Mouse (Mus musculus) c-Kit-negative CD71-positive TER-119-positive erythroid progenitor cells, embryonic 14.5 days (primary cell): ENCODE measurements around the gene Ssbp2.

Experiments used
- DNase-seq: peaks from one replicate; pipeline ENCODE4 v3.0.0-alpha.2; 2013; ENCODE audit warnings: low read depth, low spot score

Ssbp2 gene

GRCm38 (mm10) chr13:91724211-91724610 is 264.1 kb downstream of the Ssbp2 start:
- DNase-seq, result no peak

GRCm38 (mm10) chr13:91725130-91725529 is 265.0 kb downstream of the Ssbp2 start:
- no peak for DNase-seq

- DNase-seq, result no peak
Measured at GRCm38 (mm10) chr13:91727899-91728298, 267.8 kb downstream of the Ssbp2 start.

GRCm38 (mm10) chr13:91737191-91737590 is 277.1 kb downstream of the Ssbp2 start:
- DNase-seq, result no peak

GRCm38 (mm10) chr13:91740851-91741250 is 280.8 kb downstream of the Ssbp2 start:
- no peak for DNase-seq

GRCm38 (mm10) chr13:91741280-91742047 is 281.4 kb downstream of the Ssbp2 start, which contains the start of gene Acot12:
TSS of gene Acot12 (plus strand) at chr13:91741512.
- no peak for DNase-seq

- DNase-seq, result no peak
Measured at GRCm38 (mm10) chr13:91743180-91743579, 283.1 kb downstream of the Ssbp2 start.

- DNase-seq, result no peak
Measured at GRCm38 (mm10) chr13:91746470-91746869, 286.4 kb downstream of the Ssbp2 start.

GRCm38 (mm10) chr13:91748401-91748800 is 288.3 kb downstream of the Ssbp2 start:
- no peak for DNase-seq

GRCm38 (mm10) chr13:91749981-91750380 is 289.9 kb downstream of the Ssbp2 start:
- no peak for DNase-seq
